Mouse (Mus musculus) embryonic facial prominence, embryonic 13.5 days (tissue): ENCODE data around the gene Ubqln1. TPM values are rescaled to one million over a fixed set of nuclear protein-coding genes. Genes with fewer than 3 reads are reported as not detected.
"Not testable (repeated sequence)": the region's sequence is repeated elsewhere in the genome, so short reads cannot be mapped to it uniquely, and the experiment has no call there.

ENCODE experiments used
- ATAC-seq: fragments of 200-750 bp; cut with Nextera tagmentation; 2 replicates; pipeline ENCODE4 v1.8.0; 2017; ENCODE audit warnings: low read depth; ENCODE audit not compliant: insufficient number of reproducible peaks, insufficient read depth, low FRiP score, low TSS enrichment
- H3K27ac ChIP-seq: fragments of 300-500 bp; sonication (generic); 2 replicates; pipeline ENCODE4 v1.5.1; 2015; ENCODE audit warnings: moderate library complexity, mild to moderate bottlenecking, inconsistent platforms
- H3K27me3 ChIP-seq: fragments of 300-500 bp; sonication (generic); 2 replicates; pipeline ENCODE4 v1.6.1; 2015; ENCODE audit warnings: mild to moderate bottlenecking, inconsistent platforms
- H3K36me3 ChIP-seq: fragments of 300-500 bp; sonication (generic); 2 replicates; pipeline ENCODE4 v1.6.1; 2015; ENCODE audit warnings: mild to moderate bottlenecking, inconsistent platforms
- H3K4me1 ChIP-seq: fragments of 300-500 bp; sonication (generic); 2 replicates; pipeline ENCODE4 v1.6.1; 2015; ENCODE audit warnings: inconsistent platforms
- H3K4me2 ChIP-seq: fragments of 300-500 bp; sonication (generic); 2 replicates; pipeline ENCODE4 v1.6.1; 2015; ENCODE audit warnings: moderate library complexity, mild to moderate bottlenecking, inconsistent platforms
- H3K4me3 ChIP-seq: fragments of 300-500 bp; sonication (generic); 2 replicates; pipeline ENCODE4 v1.5.1; 2015; ENCODE audit warnings: mild to moderate bottlenecking, inconsistent platforms
- H3K9ac ChIP-seq: fragments of 300-500 bp; sonication (generic); 2 replicates; pipeline ENCODE4 v1.6.1; 2015; ENCODE audit warnings: mild to moderate bottlenecking, inconsistent platforms
- H3K9me3 ChIP-seq: fragments of 300-500 bp; sonication (generic); 2 replicates; pipeline ENCODE4 v1.6.1; 2016; ENCODE audit warnings: inconsistent platforms
- WGBS: fragments of 180-500 bp; shearing (Covaris S2); methylation state at CpG from one replicate; pipeline ENCODE4 v1.1.7; 2015; ENCODE audit warnings: mixed read lengths; 5-methylcytosine and 5-hydroxymethylcytosine counted together
- polyA plus RNA-seq: library from polyadenylated mRNA; unstranded; fragments of >200 nt; fragmentation: Nextera tagmentation; extraction: Ambion mirVana; gene quantifications from 2 replicates; pipeline ENCODE4 v1.2.1, GENCODE M21; 2015

The Ubqln1 gene
- polyA plus RNA-seq, 1 experiment from 2014 or later: 98.8 TPM

- peak overlapping the region; percentile 45 for H3K4me3 ChIP-seq
- H3K4me2 ChIP-seq: peak overlapping the region; percentile 71
- H3K9ac ChIP-seq: peak overlapping the region; percentile 63; the same call in 1 of the 2 replicates
- H3K36me3 ChIP-seq: no peaks in the 10 kb centered on the region
- H3K27ac ChIP-seq: no peak overlapping the region
- 33% methylated on average over 5 of the region's 5 CpGs for WGBS
- no peaks in the 10 kb centered on the region for H3K27me3 ChIP-seq
- H3K4me1 ChIP-seq: peaks cover 9% of the 10 kb centered on the region
- no peaks in the 10 kb centered on the region for H3K9me3 ChIP-seq
- no peak for ATAC-seq
Measured at GRCm38 (mm10) chr13:58149033-58149558, 66.4 kb downstream of the Ubqln1 start.

DNA sequence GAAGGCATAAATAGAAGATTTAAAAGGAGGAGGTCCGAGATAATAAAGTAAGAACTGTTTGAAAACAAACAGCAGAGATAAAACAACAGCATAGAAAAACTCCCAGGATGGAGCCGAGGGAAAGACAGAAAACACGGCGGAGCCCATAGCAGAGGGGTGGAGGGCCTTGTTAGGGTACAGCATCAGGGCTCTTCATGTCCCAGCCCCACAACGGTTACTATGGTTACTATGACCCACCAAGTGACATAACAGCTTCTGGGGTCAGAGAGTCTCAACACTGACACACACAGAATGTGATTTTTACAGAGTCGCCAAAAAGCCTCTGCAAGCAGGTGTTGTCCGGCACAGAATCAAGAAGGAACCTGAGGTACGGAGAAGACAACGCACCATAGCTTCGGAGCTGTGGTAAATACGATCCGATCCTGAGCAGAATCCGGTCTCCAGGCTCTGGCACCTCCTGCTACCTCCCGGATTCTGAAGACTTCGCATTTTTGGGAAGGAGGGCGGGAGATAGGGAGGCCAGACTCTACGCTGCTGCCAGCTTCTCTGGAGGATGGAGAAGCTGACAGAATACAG lies 67.1 kb downstream of the Ubqln1 start:
- no peaks in the 10 kb centered on the region for H3K9me3 ChIP-seq
- H3K4me3 ChIP-seq: peak overlapping the region; percentile 45
- H3K36me3 ChIP-seq: no peaks in the 10 kb centered on the region
- peak; percentile 85; the same call in 1 of the 2 replicates for ATAC-seq
- whole genome bisulfite sequencing: 1% methylated on average over 17 of the region's 17 CpGs
- peaks cover 9% of the 10 kb centered on the region for H3K4me1 ChIP-seq
- H3K27me3 ChIP-seq: no peaks in the 10 kb centered on the region
- peak overlapping the region; percentile 76 for H3K27ac ChIP-seq
- H3K4me2 ChIP-seq: peak overlapping the region; percentile 71
- peak overlapping the region; percentile 63 for H3K9ac ChIP-seq

DNA sequence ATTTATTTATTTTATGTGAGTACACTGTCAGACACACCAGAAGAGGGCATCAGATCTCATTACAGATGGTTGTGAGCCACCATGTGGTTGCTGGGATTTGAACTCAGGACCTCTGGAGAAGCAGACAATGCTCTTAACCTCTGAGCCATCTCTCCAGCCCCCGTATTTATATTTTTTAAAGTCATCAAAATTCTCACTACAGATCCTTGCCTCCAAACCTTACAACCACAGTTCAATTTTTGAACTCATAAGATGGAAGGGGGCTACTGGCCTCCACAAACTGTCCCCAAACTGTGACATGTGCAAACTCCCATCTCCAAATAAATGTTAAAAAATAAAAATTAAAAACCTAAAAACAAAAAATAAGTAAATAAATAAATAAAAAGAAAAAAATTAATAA lies 67.7 kb downstream of the Ubqln1 start:
- Histone ChIP-seq H3K9ac (no peak overlapping the region), H3K4me1 (peaks cover 9% of the 10 kb centered on the region), H3K4me2 (no peak overlapping the region), H3K9me3 (no peaks in the 10 kb centered on the region), H3K4me3 (no peak overlapping the region), H3K27me3 (no peaks in the 10 kb centered on the region), H3K36me3 (no peaks in the 10 kb centered on the region), H3K27ac (no peak overlapping the region)
- 77% methylated on average over 1 of the region's 1 CpGs for WGBS
- ATAC-seq: no peak

GRCm38 (mm10) chr13:58146603-58147002 lies 68.8 kb downstream of the Ubqln1 start:
- H3K27ac ChIP-seq, H3K9ac ChIP-seq, H3K4me3 ChIP-seq, H3K9me3 ChIP-seq, H3K4me2 ChIP-seq, H3K36me3 ChIP-seq, H3K27me3 ChIP-seq, H3K4me1 ChIP-seq, ATAC-seq: not testable (repeated sequence)
- 97% methylated on average over 8 of the region's 8 CpGs for WGBS

DNA sequence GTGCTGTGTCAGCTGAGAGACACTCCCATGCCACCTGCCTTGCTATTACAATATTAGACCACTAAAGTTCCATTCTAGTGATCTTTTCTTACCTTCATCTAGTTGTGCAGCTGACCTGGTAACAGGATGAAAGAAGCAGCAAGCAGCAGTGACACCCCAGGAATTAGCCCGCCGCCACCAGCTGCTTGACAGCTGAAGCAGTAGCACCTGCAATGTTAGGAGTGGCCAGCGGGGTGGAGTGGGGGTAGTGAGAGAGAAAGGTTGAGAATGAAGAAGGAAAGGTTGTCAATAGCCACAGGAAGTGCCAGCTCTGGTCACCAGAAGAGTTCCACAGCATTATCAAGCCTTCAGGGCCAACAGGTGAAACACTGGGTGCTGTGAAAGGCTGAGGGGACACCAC lies 83.8 kb downstream of the Ubqln1 start:
- no peak for ATAC-seq

DNA sequence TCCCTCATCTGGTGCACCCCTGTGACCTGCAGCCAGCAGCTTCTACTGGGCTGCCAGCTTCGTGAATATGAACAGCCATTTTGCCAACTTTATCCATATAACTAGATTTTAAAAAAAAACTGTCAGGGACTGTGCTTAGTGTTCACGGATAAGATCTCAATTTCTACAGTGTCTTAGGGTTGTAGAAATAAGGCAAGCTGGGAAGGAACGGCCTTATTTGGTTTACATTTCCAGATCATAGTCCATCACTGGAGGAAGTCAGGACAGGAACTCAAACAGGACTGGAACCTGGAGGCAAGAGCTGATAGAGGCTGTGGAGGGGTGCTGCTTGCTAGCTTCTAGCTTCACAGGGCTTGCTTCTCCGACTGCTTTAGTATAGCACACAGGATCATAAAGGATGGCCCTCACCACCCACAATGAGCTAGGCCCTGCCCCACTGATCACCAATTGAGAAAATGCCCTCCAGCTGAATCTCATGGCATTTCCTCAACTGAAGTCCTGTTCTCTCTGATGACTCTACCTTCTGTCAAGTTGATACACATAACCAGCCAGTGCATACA lies 85.7 kb downstream of the Ubqln1 start:
- peaks cover 18% of the 10 kb centered on the region for H3K4me1 ChIP-seq
- peak overlapping the region; percentile 74 for H3K4me2 ChIP-seq
- H3K4me3 ChIP-seq: peak overlapping the region; percentile 98
- peak overlapping the region; percentile 100 for H3K9ac ChIP-seq
- WGBS: 29% methylated on average over 4 of the region's 4 CpGs
- H3K27ac ChIP-seq: peak overlapping the region; percentile 99
- ATAC-seq: no peak
- H3K9me3 ChIP-seq: 0 out of 2 replicates have a peak, but pooled peaks cover 3% of the 10 kb centered on the region
- peaks cover 3% of the 10 kb centered on the region for H3K36me3 ChIP-seq
- H3K27me3 ChIP-seq: no peaks in the 10 kb centered on the region

More for the DNA sequence above, 83.8 kb downstream of the Ubqln1 start:
- Histone ChIP-seq H3K4me3 (no peak overlapping the region), H3K27ac (no peak overlapping the region), H3K27me3 (no peaks in the 10 kb centered on the region), H3K9me3 (peaks cover 8% of the 10 kb centered on the region; the same call in 1 of the 2 replicates), H3K9ac (no peak overlapping the region), H3K4me1 (peaks cover 5% of the 10 kb centered on the region), H3K36me3 (peaks cover 3% of the 10 kb centered on the region), H3K4me2 (no peak overlapping the region)
- 42% methylated on average over 3 of the region's 3 CpGs for WGBS

DNA sequence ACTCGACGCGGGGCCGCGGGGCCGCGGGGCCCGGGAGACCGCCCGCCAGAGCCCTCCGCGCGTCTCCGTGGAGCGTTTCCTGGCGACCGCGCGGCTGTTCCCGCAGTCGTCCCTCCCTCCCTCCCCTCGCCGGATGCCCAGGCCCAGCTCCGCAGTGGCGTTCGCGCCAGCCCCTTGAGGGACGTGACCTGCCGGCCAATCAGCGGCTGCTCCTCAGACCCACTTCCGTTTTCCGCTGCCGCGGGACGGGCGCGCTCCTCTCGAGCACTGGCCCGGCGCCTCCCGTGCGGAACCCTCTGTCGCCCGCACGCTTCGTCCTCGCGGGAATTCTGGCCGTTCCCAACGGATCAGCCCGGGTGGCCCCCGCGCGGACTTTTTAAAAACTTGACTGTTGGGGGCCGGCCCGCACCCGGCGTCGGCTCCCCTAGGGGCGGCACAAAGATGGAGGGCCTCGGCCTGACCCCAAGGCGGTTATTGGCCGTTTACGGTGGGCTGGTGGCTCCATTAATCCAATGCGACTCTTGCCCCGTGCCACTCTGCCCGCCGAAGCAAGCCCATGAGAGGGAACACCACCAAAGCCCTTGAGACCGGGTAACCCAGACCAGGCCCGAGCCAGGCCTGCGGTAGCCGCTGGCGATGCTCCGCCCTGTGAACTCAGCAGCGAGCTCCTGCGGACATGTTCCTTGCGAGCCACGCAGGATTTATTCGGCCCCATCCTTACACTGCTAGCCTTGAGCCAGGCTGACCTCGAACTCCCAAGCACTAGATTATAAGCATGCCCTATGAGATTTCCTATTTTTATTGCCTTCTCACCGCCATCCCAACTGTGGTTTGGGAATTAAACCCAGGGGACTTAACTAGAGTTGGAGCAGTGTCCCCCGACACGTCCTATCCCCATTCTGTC lies 86.4 kb downstream of the Ubqln1 start:
- Histone ChIP-seq H3K4me2 (peak overlapping the region; percentile 74), H3K36me3 (peaks cover 3% of the 10 kb centered on the region), H3K4me1 (peaks cover 25% of the 10 kb centered on the region), H3K9ac (peak overlapping the region; percentile 100), H3K27me3 (no peaks in the 10 kb centered on the region), H3K27ac (peak overlapping the region; percentile 99), H3K4me3 (peak overlapping the region; percentile 98), H3K9me3 (no peaks in the 10 kb centered on the region)
- ATAC-seq: peak; percentile 95
- WGBS: under 1% methylated on average over 83 of the region's 83 CpGs

GRCm38 (mm10) chr13:58128396-58128767 lies 87.1 kb downstream of the Ubqln1 start, which contains the start of gene Hnrnpa0:
Gene Hnrnpa0 (minus strand): TSS chr13:58128556.
- peak; percentile 93 for ATAC-seq
- no peaks in the 10 kb centered on the region for H3K27me3 ChIP-seq
- WGBS: under 1% methylated on average over 38 of the region's 62 CpGs
- peak within 1 kb of the TSS; percentile 98 for H3K4me3 ChIP-seq
- peak within 1 kb of the TSS; percentile 100 for H3K9ac ChIP-seq
- H3K4me2 ChIP-seq: peak within 1 kb of the TSS; percentile 74
- peaks cover 3% of the 10 kb centered on the region for H3K36me3 ChIP-seq
- H3K9me3 ChIP-seq: no peaks in the 10 kb centered on the region
- H3K4me1 ChIP-seq: peaks cover 26% of the 10 kb centered on the region
- peak within 1 kb of the TSS; percentile 99 for H3K27ac ChIP-seq

DNA sequence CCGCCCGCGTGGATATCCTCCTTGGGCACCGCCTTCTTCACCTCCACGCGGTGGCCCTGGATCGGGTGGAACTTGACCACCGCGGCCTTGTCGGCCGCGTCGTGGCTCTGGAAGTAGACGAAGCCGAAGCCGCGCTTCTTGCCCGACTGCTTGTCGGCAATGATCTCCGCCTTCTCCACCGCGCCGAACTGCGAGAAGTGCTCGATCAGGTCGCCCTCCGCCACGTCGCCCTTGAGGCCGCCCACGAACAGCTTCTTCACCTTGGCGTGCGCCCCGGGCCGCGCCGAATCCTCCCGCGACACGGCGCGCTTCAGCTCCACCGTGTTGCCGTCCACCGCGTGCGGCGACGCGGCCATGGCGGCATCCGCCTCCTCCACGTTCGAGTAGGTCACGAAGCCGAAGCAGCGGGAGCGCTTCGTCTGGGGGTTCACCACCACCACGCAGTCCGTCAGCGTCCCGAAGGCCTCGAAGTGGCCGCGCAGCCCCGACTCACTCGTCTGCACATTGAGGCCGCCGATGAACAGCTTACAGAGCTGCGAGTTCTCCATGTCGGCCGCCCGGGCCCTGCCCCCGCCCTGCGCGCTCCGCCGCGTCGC lies 87.6 kb downstream of the Ubqln1 start:
- Histone ChIP-seq H3K4me2 (peak overlapping the region; percentile 70), H3K4me3 (peak overlapping the region; percentile 98), H3K36me3 (peaks cover 3% of the 10 kb centered on the region), H3K27ac (peak overlapping the region; percentile 99), H3K9me3 (no peaks in the 10 kb centered on the region), H3K9ac (peak overlapping the region; percentile 100), H3K4me1 (peaks cover 26% of the 10 kb centered on the region), H3K27me3 (no peaks in the 10 kb centered on the region)
- peak; percentile 45 for ATAC-seq
- WGBS: under 1% methylated on average over 77 of the region's 81 CpGs

- WGBS: under 1% methylated on average over 64 of the region's 92 CpGs
Measured at GRCm38 (mm10) chr13:58126862-58127765, 88.3 kb downstream of the Ubqln1 start.

More at GRCm38 (mm10) chr13:58126862-58127765, 88.3 kb downstream of the Ubqln1 start:
- H3K4me2 ChIP-seq: peak overlapping the region; percentile 70
- no peaks in the 10 kb centered on the region for H3K27me3 ChIP-seq
- peaks cover 26% of the 10 kb centered on the region for H3K4me1 ChIP-seq
- peak overlapping the region; percentile 100 for H3K9ac ChIP-seq
- no peaks in the 10 kb centered on the region for H3K9me3 ChIP-seq
- H3K4me3 ChIP-seq: peak overlapping the region; percentile 98
- no peak for ATAC-seq
- peaks cover 3% of the 10 kb centered on the region for H3K36me3 ChIP-seq
- H3K27ac ChIP-seq: peak overlapping the region; percentile 99
